Mouse (Mus musculus) intestine, postnatal 0 days (tissue): ENCODE measurements around the gene Zfp366. TPM values are rescaled to one million over a fixed set of nuclear protein-coding genes. Genes with fewer than 3 reads are reported as not detected.

Source experiments
- ATAC-seq: fragments of 200-750 bp; cut with Nextera tagmentation; 2 replicates; pipeline ENCODE4 v1.8.0; 2017; ENCODE audit warnings: mild to moderate bottlenecking, moderate TSS enrichment, moderate library complexity
- H3K27ac ChIP-seq: fragments of 300-500 bp; sonication (generic); 2 replicates; pipeline ENCODE4 v1.5.1; 2014; ENCODE audit warnings: mild to moderate bottlenecking, low read depth, low read length, moderate library complexity
- H3K27me3 ChIP-seq: fragments of 300-500 bp; sonication (generic); replicated peaks from 2 replicates; pipeline ENCODE4 v1.6.1; 2014; ENCODE audit warnings: low read length, mixed read lengths; ENCODE audit not compliant: control insufficient read depth, insufficient read depth
- H3K36me3 ChIP-seq: fragments of 300-500 bp; sonication (generic); 2 replicates; pipeline ENCODE4 v1.6.1; 2014; ENCODE audit warnings: mild to moderate bottlenecking, moderate library complexity; ENCODE audit not compliant: control insufficient read depth, insufficient read depth
- H3K4me1 ChIP-seq: fragments of 300-500 bp; sonication (generic); replicated peaks from 2 replicates; pipeline ENCODE4 v1.6.1; 2014; ENCODE audit warnings: antibody characterized with exemption, low read length, mixed read lengths; ENCODE audit not compliant: control insufficient read depth, insufficient read depth
- H3K4me2 ChIP-seq: fragments of 300-500 bp; sonication (generic); replicated peaks from 2 replicates; pipeline ENCODE4 v1.6.1; 2014; ENCODE audit warnings: low read depth, mild to moderate bottlenecking, moderate library complexity
- H3K4me3 ChIP-seq: fragments of 300-500 bp; sonication (generic); 2 replicates; pipeline ENCODE4 v1.5.1; 2014; ENCODE audit warnings: low read depth, low read length
- H3K9ac ChIP-seq: fragments of 300-500 bp; sonication (generic); 2 replicates; pipeline ENCODE4 v1.6.1; 2014; ENCODE audit warnings: mild to moderate bottlenecking, low read depth, low read length
- H3K9me3 ChIP-seq: fragments of 300-500 bp; sonication (generic); 2 replicates; pipeline ENCODE4 v1.6.1; 2016; ENCODE audit warnings: mixed run types; ENCODE audit not compliant: control insufficient read depth
- CTCF ChIP-seq: sonication (generic); IDR thresholded peaks from 2 replicates; pipeline ENCODE4 v1.5.1; 2016; ENCODE audit warnings: low read depth, mild to moderate bottlenecking, control low read depth, antibody characterized with exemption, moderate library complexity
- WGBS: fragments of 180-500 bp; shearing (Covaris S2); extraction: QIAGEN DNeasy Blood & Tissue Kit; methylation state at CpG from one replicate; pipeline ENCODE4 v1.1.7; 2014; 5-methylcytosine and 5-hydroxymethylcytosine counted together
- polyA plus RNA-seq: library from polyadenylated mRNA; unstranded; fragments of >200 nt; fragmentation: Nextera tagmentation; extraction: Ambion mirVana; gene quantifications from 2 replicates; pipeline ENCODE4 v1.2.1, GENCODE M21; 2015

Gene Zfp366
- polyA plus RNA-seq, 1 experiment from 2014 or later = 0.39 TPM

DNA sequence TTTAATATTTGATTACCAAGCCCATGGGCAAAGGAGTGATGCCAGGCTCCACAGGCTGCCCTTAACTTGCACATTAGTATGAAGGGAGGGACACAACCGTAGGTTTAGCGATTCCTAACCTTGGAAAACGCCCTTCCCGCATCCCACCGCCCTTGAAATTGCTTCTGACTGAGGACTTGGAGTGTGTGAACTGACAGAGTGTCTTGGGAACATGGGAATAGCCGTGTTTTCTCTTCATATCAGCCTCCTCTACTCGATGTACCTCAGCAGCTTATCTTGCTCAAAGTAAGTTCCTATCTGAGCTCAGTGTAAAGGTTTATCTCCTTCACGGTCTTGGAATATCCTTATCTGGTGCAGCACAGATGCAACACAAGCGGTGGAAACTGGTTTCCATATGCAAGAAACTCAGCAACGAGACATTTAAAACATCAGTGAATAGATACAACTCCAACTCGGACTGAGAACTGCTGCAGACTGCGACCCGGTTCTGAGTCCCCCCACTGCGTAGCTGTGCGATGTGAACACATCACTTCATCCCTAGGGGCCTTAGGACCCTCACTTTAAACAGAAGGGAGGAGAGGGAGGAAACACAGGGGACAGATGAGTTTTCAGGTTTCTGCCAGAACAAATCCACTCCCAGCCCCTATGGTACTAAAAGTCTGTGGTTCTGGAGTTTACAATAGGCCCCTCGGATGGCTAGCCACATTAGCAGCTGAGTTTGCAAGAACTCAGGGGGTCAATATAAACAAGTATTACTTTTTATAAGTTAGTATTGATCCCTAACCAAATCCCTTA, 43.0 kb downstream of the Zfp366 start:
- no peak for TF ChIP-seq CTCF
- 78% methylated on average over 16 of the region's 16 CpGs for WGBS
- Histone ChIP-seq H3K4me1 (no peaks in the 10 kb centered on the region), H3K4me2 (no peak overlapping the region), H3K9me3 (no peaks in the 10 kb centered on the region), H3K9ac (no peak overlapping the region), H3K4me3 (no peak overlapping the region), H3K27ac (no peak overlapping the region), H3K36me3 (no peaks in the 10 kb centered on the region), H3K27me3 (no peaks in the 10 kb centered on the region)
- no peak for ATAC-seq

- WGBS = 91% methylated on average over 35 of the region's 35 CpGs
- no peak for TF ChIP-seq CTCF
- H3K4me1 ChIP-seq = no peaks in the 10 kb centered on the region
Observed at GRCm38 (mm10) chr13:99228821-99229570, 44.4 kb downstream of the Zfp366 start.

GRCm38 (mm10) chr13:99229641-99230494, 45.2 kb downstream of the Zfp366 start:
- H3K27ac ChIP-seq = no peak overlapping the region
- H3K4me1 ChIP-seq = no peaks in the 10 kb centered on the region
- no peak overlapping the region for H3K4me3 ChIP-seq
- H3K36me3 ChIP-seq = no peaks in the 10 kb centered on the region
- no peaks in the 10 kb centered on the region for H3K27me3 ChIP-seq
- no peak for TF ChIP-seq CTCF
- no peak for ATAC-seq
- H3K9me3 ChIP-seq = no peaks in the 10 kb centered on the region
- no peak overlapping the region for H3K9ac ChIP-seq
- no peak overlapping the region for H3K4me2 ChIP-seq
- WGBS = 70% methylated on average over 9 of the region's 9 CpGs

More at GRCm38 (mm10) chr13:99228821-99229570, 44.4 kb downstream of the Zfp366 start:
- H3K9me3 ChIP-seq = no peaks in the 10 kb centered on the region
- no peak overlapping the region for H3K4me3 ChIP-seq
- no peak for ATAC-seq
- no peaks in the 10 kb centered on the region for H3K27me3 ChIP-seq
- H3K27ac ChIP-seq = no peak overlapping the region
- no peak overlapping the region for H3K4me2 ChIP-seq
- H3K9ac ChIP-seq = no peak overlapping the region
- no peaks in the 10 kb centered on the region for H3K36me3 ChIP-seq

- H3K9me3 ChIP-seq = no peaks in the 10 kb centered on the region
- TF ChIP-seq CTCF = no peak
- 58% methylated on average over 3 of the region's 3 CpGs for WGBS
- no peak for ATAC-seq
- no peaks in the 10 kb centered on the region for H3K36me3 ChIP-seq
- H3K4me3 ChIP-seq = no peak overlapping the region
- H3K27ac ChIP-seq = no peak overlapping the region
- H3K9ac ChIP-seq = no peak overlapping the region
- H3K27me3 ChIP-seq = no peaks in the 10 kb centered on the region
- no peaks in the 10 kb centered on the region for H3K4me1 ChIP-seq
- H3K4me2 ChIP-seq = no peak overlapping the region
Observed at GRCm38 (mm10) chr13:99230495-99230868, 45.9 kb downstream of the Zfp366 start.

DNA sequence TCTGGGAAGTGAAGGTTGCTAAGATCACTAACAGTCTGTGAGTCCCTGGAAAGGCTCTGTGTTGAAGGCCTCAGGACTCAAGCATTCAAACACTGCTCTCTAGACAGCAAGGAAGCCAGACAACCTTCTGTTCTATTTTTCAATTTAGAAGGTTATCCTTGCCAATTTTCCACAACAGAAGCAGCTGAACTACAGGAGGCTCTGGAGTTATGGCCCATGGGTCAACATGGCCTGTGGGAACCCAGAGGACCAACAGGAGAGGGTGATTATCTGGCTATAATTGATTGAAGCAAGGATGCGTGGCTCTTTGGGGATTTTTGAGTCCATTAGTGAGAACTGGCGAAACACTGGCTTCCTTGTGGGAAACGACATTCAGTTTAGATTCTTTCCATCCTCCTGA, 48.7 kb downstream of the Zfp366 start:
- no peaks in the 10 kb centered on the region for H3K4me1 ChIP-seq
- H3K27ac ChIP-seq = no peak overlapping the region
- H3K4me2 ChIP-seq = no peak overlapping the region
- no peaks in the 10 kb centered on the region for H3K27me3 ChIP-seq
- no peak for TF ChIP-seq CTCF
- WGBS = 76% methylated on average over 3 of the region's 3 CpGs
- no peak for ATAC-seq
- H3K4me3 ChIP-seq = no peak overlapping the region
- no peaks in the 10 kb centered on the region for H3K9me3 ChIP-seq
- H3K36me3 ChIP-seq = no peaks in the 10 kb centered on the region
- no peak overlapping the region for H3K9ac ChIP-seq

DNA sequence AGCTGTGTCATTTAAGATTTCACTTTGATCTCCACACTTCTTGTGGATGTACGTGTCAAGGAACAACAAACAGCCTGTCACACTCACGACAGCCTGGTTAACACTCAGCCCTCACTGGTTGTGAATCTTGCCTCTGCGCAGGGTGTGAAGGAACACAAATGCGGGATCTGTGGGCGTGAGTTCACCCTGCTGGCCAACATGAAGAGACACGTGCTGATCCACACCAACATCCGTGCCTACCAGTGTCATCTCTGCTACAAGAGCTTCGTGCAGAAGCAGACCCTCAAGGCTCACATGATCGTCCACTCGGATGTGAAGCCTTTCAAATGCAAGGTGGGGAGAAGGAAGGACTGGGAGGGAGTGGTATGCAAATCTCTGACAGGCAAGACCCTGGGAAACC, 49.3 kb downstream of the Zfp366 start:
- Histone ChIP-seq H3K4me3 (no peak overlapping the region), H3K4me2 (no peak overlapping the region), H3K4me1 (peaks cover 4% of the 10 kb centered on the region; the same call in 1 of the 2 replicates), H3K27me3 (no peaks in the 10 kb centered on the region), H3K27ac (no peak overlapping the region), H3K9ac (no peak overlapping the region), H3K9me3 (no peaks in the 10 kb centered on the region), H3K36me3 (no peaks in the 10 kb centered on the region)
- no peak for TF ChIP-seq CTCF
- ATAC-seq = no peak
- WGBS = 79% methylated on average over 10 of the region's 10 CpGs
